Mouse (Mus musculus): ENCODE measurements at regions not wholly inside any gene's neighbourhood (a gene's known extent, or its start where the extent isn't known, plus 50 kb on each side); places are given as distances from the start of the nearest gene placed in this dataset.

- Histone ChIP-seq H3K4me1 (replicated peaks) (no peaks in the 10 kb centered on the region), H3K9me3 (replicated peaks) (no peaks in the 10 kb centered on the region), H3K9ac (no peak overlapping the region), H3K4me3 (replicated peaks) (no peak overlapping the region), H3K27me3 (no peaks in the 10 kb centered on the region), H3K36me3 (no peaks in the 10 kb centered on the region), H3K27ac (no peak overlapping the region), H3K4me2 (no peak overlapping the region)
- no peak for DNase-seq
- 81% methylated on average over 9 of the region's 9 CpGs for WGBS (ENCODE audit: insufficient replicate concordance)
- no peak for ATAC-seq (ENCODE audit: low read depth)
Observed at GRCm38 (mm10) chr1:94413043-94413442, 360.7 kb upstream of the Pdcd1 start.

DNA sequence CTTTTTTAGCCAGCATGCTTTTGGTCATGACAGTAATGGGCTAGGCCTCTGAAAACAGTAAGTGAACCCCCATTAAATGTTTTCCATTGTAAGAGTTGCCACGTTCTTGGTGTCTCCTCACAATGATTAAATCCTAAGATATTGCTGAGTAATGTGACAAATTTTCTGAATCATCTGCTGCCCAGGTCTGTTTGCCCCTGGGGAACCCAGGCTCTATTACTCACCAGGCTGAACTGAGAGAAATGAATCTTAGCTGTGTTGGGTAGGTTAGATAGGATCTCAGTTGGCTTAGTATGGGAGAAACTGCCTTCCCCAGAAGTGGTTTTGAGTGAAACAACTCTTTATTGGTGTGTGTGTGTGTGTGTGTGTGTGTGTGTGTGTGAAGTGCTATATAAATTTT, 314.3 kb upstream of the Pdcd1 start:
- H3K4me1 ChIP-seq (replicated peaks), result no peaks in the 10 kb centered on the region
- no peaks in the 10 kb centered on the region for H3K27me3 ChIP-seq
- no peak overlapping the region for H3K27ac ChIP-seq
- ATAC-seq (ENCODE audit: low read depth) (no peak), DNase-seq (no peak)
- H3K9ac ChIP-seq, result no peak overlapping the region
- 68% methylated on average over 1 of the region's 1 CpGs for WGBS (ENCODE audit: insufficient replicate concordance)
- no peak overlapping the region for H3K4me2 ChIP-seq
- no peak overlapping the region for H3K4me3 ChIP-seq (replicated peaks)
- H3K9me3 ChIP-seq (replicated peaks), result no peaks in the 10 kb centered on the region
- no peaks in the 10 kb centered on the region for H3K36me3 ChIP-seq

GRCm38 (mm10) chr1:94356996-94357395, 304.6 kb upstream of the Pdcd1 start:
- 25% methylated on average over 1 of the region's 1 CpGs for WGBS (ENCODE audit: insufficient replicate concordance)
- H3K36me3 ChIP-seq, result no peaks in the 10 kb centered on the region

GRCm38 (mm10) chr1:94355873-94356272, 303.5 kb upstream of the Pdcd1 start:
- Histone ChIP-seq H3K27ac (no peak overlapping the region), H3K27me3 (no peaks in the 10 kb centered on the region), H3K9me3 (replicated peaks) (no peaks in the 10 kb centered on the region), H3K36me3 (no peaks in the 10 kb centered on the region), H3K4me3 (replicated peaks) (no peak overlapping the region), H3K9ac (no peak overlapping the region), H3K4me1 (replicated peaks) (no peaks in the 10 kb centered on the region), H3K4me2 (no peak overlapping the region)
- DNase-seq, result no peak
- 41% methylated on average over 3 of the region's 3 CpGs for WGBS (ENCODE audit: insufficient replicate concordance)
- ATAC-seq (ENCODE audit: low read depth), result no peak

More at GRCm38 (mm10) chr1:94356996-94357395, 304.6 kb upstream of the Pdcd1 start:
- Histone ChIP-seq H3K9me3 (replicated peaks) (no peaks in the 10 kb centered on the region), H3K4me3 (replicated peaks) (no peak overlapping the region), H3K27ac (no peak overlapping the region), H3K4me1 (replicated peaks) (no peaks in the 10 kb centered on the region), H3K4me2 (no peak overlapping the region), H3K27me3 (no peaks in the 10 kb centered on the region), H3K9ac (no peak overlapping the region)
- no peak for ATAC-seq (ENCODE audit: low read depth)
- no peak for DNase-seq

DNA sequence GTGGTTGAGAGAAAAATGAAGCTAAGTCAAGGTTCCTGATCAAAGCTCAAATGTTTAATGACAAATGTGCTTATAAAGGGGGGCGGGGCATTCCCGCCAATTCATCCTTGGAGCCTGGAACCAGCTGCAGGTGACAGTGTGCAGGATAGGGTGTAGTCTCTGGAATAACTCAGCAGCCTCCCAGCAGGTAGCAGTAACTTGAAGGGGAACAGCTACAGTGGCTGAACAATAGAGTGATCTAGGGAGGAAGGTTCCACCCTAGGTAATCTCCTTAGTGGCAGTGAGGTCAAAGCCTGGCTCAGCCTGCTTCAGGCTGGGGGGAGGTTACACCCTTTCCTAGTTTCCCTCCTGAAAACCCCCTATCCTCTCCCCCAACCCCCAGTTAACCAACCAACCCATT, 290.2 kb upstream of the Pdcd1 start:
- DNase-seq (no peak), ATAC-seq (ENCODE audit: low read depth) (no peak)
- no peaks in the 10 kb centered on the region for H3K4me1 ChIP-seq (replicated peaks)
- no peaks in the 10 kb centered on the region for H3K27me3 ChIP-seq
- H3K9me3 ChIP-seq (replicated peaks), result no peaks in the 10 kb centered on the region; the same call in 1 of the 2 replicates
- no peak overlapping the region for H3K4me2 ChIP-seq
- H3K36me3 ChIP-seq, result no peaks in the 10 kb centered on the region
- WGBS (ENCODE audit: insufficient replicate concordance), result 79% methylated on average over 2 of the region's 2 CpGs
- H3K4me3 ChIP-seq (replicated peaks), result no peak overlapping the region
- no peak overlapping the region for H3K27ac ChIP-seq
- no peak overlapping the region for H3K9ac ChIP-seq

DNA sequence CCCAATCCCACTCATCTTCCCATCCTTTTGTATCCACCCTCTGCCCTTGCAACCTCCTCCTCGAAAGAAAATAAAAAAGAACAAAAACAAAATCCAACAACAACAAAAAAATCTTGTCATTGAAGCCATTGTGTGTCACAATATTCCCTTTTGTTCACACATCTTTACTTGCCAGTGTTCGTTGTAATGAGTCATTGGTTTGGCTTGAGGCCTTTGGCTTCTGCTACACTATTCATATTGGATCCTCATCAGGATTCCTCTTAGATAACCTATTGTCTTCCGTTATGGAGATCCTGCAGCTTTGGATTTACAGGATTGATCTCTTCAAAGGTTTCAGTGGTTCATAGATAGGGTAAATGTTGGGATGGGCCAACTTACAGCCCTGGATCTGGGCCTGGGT, 288.9 kb upstream of the Pdcd1 start:
- H3K4me2 ChIP-seq, result no peak overlapping the region
- WGBS (ENCODE audit: insufficient replicate concordance), result 59% methylated on average over 3 of the region's 3 CpGs

GRCm38 (mm10) chr1:94318029-94318428, 265.7 kb upstream of the Pdcd1 start:
- H3K4me3 ChIP-seq (replicated peaks), result no peak overlapping the region

More for the DNA sequence above, 288.9 kb upstream of the Pdcd1 start:
- H3K27me3 ChIP-seq, result no peaks in the 10 kb centered on the region
- no peak overlapping the region for H3K4me3 ChIP-seq (replicated peaks)
- no peak overlapping the region for H3K9ac ChIP-seq
- no peaks in the 10 kb centered on the region for H3K36me3 ChIP-seq
- DNase-seq (no peak), ATAC-seq (ENCODE audit: low read depth) (no peak)
- no peak overlapping the region for H3K27ac ChIP-seq
- H3K9me3 ChIP-seq (replicated peaks), result no peaks in the 10 kb centered on the region; the same call in 1 of the 2 replicates
- no peaks in the 10 kb centered on the region for H3K4me1 ChIP-seq (replicated peaks)

DNA sequence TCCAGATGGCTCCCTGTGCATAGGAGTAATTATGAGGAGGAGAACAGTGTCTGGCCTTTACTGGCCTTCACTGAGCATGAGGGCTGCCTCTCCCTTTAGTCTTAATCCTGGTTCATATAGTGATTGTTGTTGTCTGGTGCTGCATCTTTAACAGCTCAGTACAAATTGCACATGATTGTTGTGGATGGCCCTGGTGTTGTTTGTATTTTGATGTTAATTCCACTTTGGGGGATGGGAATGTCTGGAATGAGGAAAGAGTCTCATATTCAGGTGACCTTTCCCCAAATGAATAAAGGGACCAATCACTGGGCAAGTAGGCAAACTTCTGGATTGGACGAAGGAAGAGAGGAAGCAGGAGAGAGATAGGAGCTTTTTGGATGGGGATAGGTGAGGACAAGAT, 246.0 kb upstream of the Pdcd1 start:
- H3K4me3 ChIP-seq (replicated peaks), result no peak overlapping the region
- no peaks in the 10 kb centered on the region for H3K36me3 ChIP-seq
- 55% methylated on average over 1 of the region's 1 CpGs for WGBS (ENCODE audit: insufficient replicate concordance)
- no peak overlapping the region for H3K4me2 ChIP-seq
- H3K9me3 ChIP-seq (replicated peaks), result no peaks in the 10 kb centered on the region
- no peaks in the 10 kb centered on the region for H3K27me3 ChIP-seq
- DNase-seq (no peak), ATAC-seq (ENCODE audit: low read depth) (no peak)
- no peak overlapping the region for H3K9ac ChIP-seq
- no peak overlapping the region for H3K27ac ChIP-seq
- H3K4me1 ChIP-seq (replicated peaks), result no peaks in the 10 kb centered on the region

More at GRCm38 (mm10) chr1:94318029-94318428, 265.7 kb upstream of the Pdcd1 start:
- ATAC-seq (ENCODE audit: low read depth) (no peak), DNase-seq (no peak)
- no peaks in the 10 kb centered on the region for H3K9me3 ChIP-seq (replicated peaks)
- H3K27ac ChIP-seq, result no peak overlapping the region
- no peaks in the 10 kb centered on the region for H3K27me3 ChIP-seq
- H3K9ac ChIP-seq, result no peak overlapping the region
- H3K4me2 ChIP-seq, result no peak overlapping the region
- H3K36me3 ChIP-seq, result no peaks in the 10 kb centered on the region
- no peaks in the 10 kb centered on the region for H3K4me1 ChIP-seq (replicated peaks)

GRCm38 (mm10) chr1:94272569-94272968, 220.2 kb upstream of the Pdcd1 start:
- no peaks in the 10 kb centered on the region for H3K36me3 ChIP-seq
- no peak overlapping the region for H3K4me2 ChIP-seq
- no peaks in the 10 kb centered on the region; the same call in 1 of the 2 replicates for H3K9me3 ChIP-seq (replicated peaks)
- H3K4me3 ChIP-seq (replicated peaks), result no peak overlapping the region
- H3K27me3 ChIP-seq, result no peaks in the 10 kb centered on the region
- WGBS (ENCODE audit: insufficient replicate concordance), result 62% methylated on average over 4 of the region's 4 CpGs
- no peak for DNase-seq
- no peaks in the 10 kb centered on the region for H3K4me1 ChIP-seq (replicated peaks)
- H3K9ac ChIP-seq, result no peak overlapping the region
- no peak overlapping the region for H3K27ac ChIP-seq
- ATAC-seq (ENCODE audit: low read depth), result no peak

- WGBS (ENCODE audit: insufficient replicate concordance), result 70% methylated on average over 8 of the region's 8 CpGs
- H3K9me3 ChIP-seq (replicated peaks), result no peaks in the 10 kb centered on the region
- H3K27ac ChIP-seq, result no peak overlapping the region
- H3K36me3 ChIP-seq, result no peaks in the 10 kb centered on the region
- H3K4me3 ChIP-seq (replicated peaks), result no peak overlapping the region
- ATAC-seq (ENCODE audit: low read depth) (no peak), DNase-seq (no peak)
- no peak overlapping the region for H3K9ac ChIP-seq
- H3K4me2 ChIP-seq, result no peak overlapping the region
- H3K4me1 ChIP-seq (replicated peaks), result no peaks in the 10 kb centered on the region
- H3K27me3 ChIP-seq, result no peaks in the 10 kb centered on the region
Observed at GRCm38 (mm10) chr1:94263313-94263712, 211.0 kb upstream of the Pdcd1 start.

GRCm38 (mm10) chr1:94235426-94235825, 183.1 kb upstream of the Pdcd1 start:
- 33% methylated on average over 1 of the region's 1 CpGs for WGBS (ENCODE audit: insufficient replicate concordance)
- no peak for ATAC-seq (ENCODE audit: low read depth)

GRCm38 (mm10) chr1:94221006-94221405, 168.7 kb upstream of the Pdcd1 start:
- H3K9me3 ChIP-seq (replicated peaks), result no peaks in the 10 kb centered on the region
- WGBS (ENCODE audit: insufficient replicate concordance), result 54% methylated on average over 3 of the region's 3 CpGs
- H3K9ac ChIP-seq, result no peak overlapping the region
- H3K4me3 ChIP-seq (replicated peaks), result no peak overlapping the region
- ATAC-seq (ENCODE audit: low read depth) (no peak), DNase-seq (no peak)
- H3K4me2 ChIP-seq, result no peak overlapping the region
- no peaks in the 10 kb centered on the region for H3K27me3 ChIP-seq
- no peak overlapping the region for H3K27ac ChIP-seq
- no peaks in the 10 kb centered on the region for H3K4me1 ChIP-seq (replicated peaks)
- H3K36me3 ChIP-seq, result no peaks in the 10 kb centered on the region

More at GRCm38 (mm10) chr1:94235426-94235825, 183.1 kb upstream of the Pdcd1 start:
- no peak for DNase-seq
- H3K9me3 ChIP-seq (replicated peaks), result no peaks in the 10 kb centered on the region
- H3K27ac ChIP-seq, result no peak overlapping the region
- H3K9ac ChIP-seq, result no peak overlapping the region
- no peaks in the 10 kb centered on the region for H3K4me1 ChIP-seq (replicated peaks)
- no peak overlapping the region for H3K4me2 ChIP-seq
- H3K27me3 ChIP-seq, result no peaks in the 10 kb centered on the region
- no peaks in the 10 kb centered on the region for H3K36me3 ChIP-seq
- no peak overlapping the region for H3K4me3 ChIP-seq (replicated peaks)
